Mouse (Mus musculus): ENCODE measurements at regions not wholly inside any gene's neighbourhood (a gene's known extent, or its start where the extent isn't known, plus 50 kb on each side); places are given as distances from the start of the nearest gene placed in this dataset.

GRCm38 (mm10) chr11:19737807-19738206 lies 186.4 kb upstream of the Spred2 start:
- no peak overlapping the region for H3K27ac ChIP-seq (ENCODE audit: insufficient read depth, low read length)

GRCm38 (mm10) chr11:19739527-19740151 lies 184.5 kb upstream of the Spred2 start:
- no peak overlapping the region for H3K27ac ChIP-seq (ENCODE audit: insufficient read depth, low read length)
- no peaks in the 10 kb centered on the region for H3K36me3 ChIP-seq (ENCODE audit: control insufficient read depth, insufficient read depth, low read length, poor library complexity, severe bottlenecking)
- TF ChIP-seq EP300 (IDR thresholded peaks at IDR 0.05; ENCODE audit: insufficient read depth, low read depth, low read length) (no peak), POLR2A (IDR thresholded peaks at IDR 0.05; ENCODE audit: insufficient read depth, low read length) (no peak), CTCF (IDR thresholded peaks at IDR 0.05; ENCODE audit: low read depth, low read length) (no peak)

More at GRCm38 (mm10) chr11:19737807-19738206, 186.4 kb upstream of the Spred2 start:
- no peaks in the 10 kb centered on the region for H3K4me1 ChIP-seq (ENCODE audit: control insufficient read depth, insufficient read depth, low read length)
- H3K36me3 ChIP-seq (ENCODE audit: control insufficient read depth, insufficient read depth, low read length, poor library complexity, severe bottlenecking): no peaks in the 10 kb centered on the region
- no peak for TF ChIP-seq EP300 (IDR thresholded peaks at IDR 0.05; ENCODE audit: insufficient read depth, low read depth, low read length)
- no peak for TF ChIP-seq POLR2A (IDR thresholded peaks at IDR 0.05; ENCODE audit: insufficient read depth, low read length)
- no peaks in the 10 kb centered on the region; the same call in 1 of the 2 replicates for H3K27me3 ChIP-seq (ENCODE audit: control insufficient read depth, insufficient read depth, low read length, poor library complexity, severe bottlenecking)
- no peak overlapping the region for H3K4me3 ChIP-seq (ENCODE audit: low read depth, low read length)
- no peak overlapping the region for H3K9ac ChIP-seq (ENCODE audit: low read depth, poor library complexity, severe bottlenecking)
- peaks cover 4% of the 10 kb centered on the region for H3K9me3 ChIP-seq (replicated peaks; ENCODE audit: control insufficient read depth, insufficient read depth, low read length, poor library complexity, severe bottlenecking)

GRCm38 (mm10) chr11:19740562-19740961 lies 183.6 kb upstream of the Spred2 start:
- TF ChIP-seq CTCF (IDR thresholded peaks at IDR 0.05; ENCODE audit: low read depth, low read length) (no peak), POLR2A (IDR thresholded peaks at IDR 0.05; ENCODE audit: insufficient read depth, low read length) (no peak), EP300 (IDR thresholded peaks at IDR 0.05; ENCODE audit: insufficient read depth, low read depth, low read length) (no peak)
- no peak overlapping the region for H3K27ac ChIP-seq (ENCODE audit: insufficient read depth, low read length)

More at GRCm38 (mm10) chr11:19739527-19740151, 184.5 kb upstream of the Spred2 start:
- Histone ChIP-seq H3K9ac (ENCODE audit: low read depth, poor library complexity, severe bottlenecking) (no peak overlapping the region), H3K4me1 (ENCODE audit: control insufficient read depth, insufficient read depth, low read length) (no peaks in the 10 kb centered on the region), H3K4me3 (ENCODE audit: low read depth, low read length) (no peak overlapping the region), H3K27me3 (ENCODE audit: control insufficient read depth, insufficient read depth, low read length, poor library complexity, severe bottlenecking) (no peaks in the 10 kb centered on the region; the same call in 1 of the 2 replicates), H3K9me3 (replicated peaks; ENCODE audit: control insufficient read depth, insufficient read depth, low read length, poor library complexity, severe bottlenecking) (no peaks in the 10 kb centered on the region)

GRCm38 (mm10) chr11:19747097-19747972 lies 176.8 kb upstream of the Spred2 start:
- TF ChIP-seq EP300 (IDR thresholded peaks at IDR 0.05; ENCODE audit: insufficient read depth, low read depth, low read length) (0 out of 2 replicates have a peak, but pooled peaks have one; percentile 14), CTCF (IDR thresholded peaks at IDR 0.05; ENCODE audit: low read depth, low read length) (no peak)

More at GRCm38 (mm10) chr11:19740562-19740961, 183.6 kb upstream of the Spred2 start:
- H3K4me1 ChIP-seq (ENCODE audit: control insufficient read depth, insufficient read depth, low read length): no peaks in the 10 kb centered on the region
- no peaks in the 10 kb centered on the region; the same call in 1 of the 2 replicates for H3K27me3 ChIP-seq (ENCODE audit: control insufficient read depth, insufficient read depth, low read length, poor library complexity, severe bottlenecking)
- H3K9ac ChIP-seq (ENCODE audit: low read depth, poor library complexity, severe bottlenecking): no peak overlapping the region
- H3K36me3 ChIP-seq (ENCODE audit: control insufficient read depth, insufficient read depth, low read length, poor library complexity, severe bottlenecking): no peaks in the 10 kb centered on the region
- no peaks in the 10 kb centered on the region for H3K9me3 ChIP-seq (replicated peaks; ENCODE audit: control insufficient read depth, insufficient read depth, low read length, poor library complexity, severe bottlenecking)
- no peak overlapping the region for H3K4me3 ChIP-seq (ENCODE audit: low read depth, low read length)

GRCm38 (mm10) chr11:19747973-19748559 lies 176.1 kb upstream of the Spred2 start:
- H3K27ac ChIP-seq (ENCODE audit: insufficient read depth, low read length): no peak overlapping the region
- peaks cover 2% of the 10 kb centered on the region for H3K4me1 ChIP-seq (ENCODE audit: control insufficient read depth, insufficient read depth, low read length)
- H3K9me3 ChIP-seq (replicated peaks; ENCODE audit: control insufficient read depth, insufficient read depth, low read length, poor library complexity, severe bottlenecking): no peaks in the 10 kb centered on the region
- TF ChIP-seq EP300 (IDR thresholded peaks at IDR 0.05; ENCODE audit: insufficient read depth, low read depth, low read length) (no peak), CTCF (IDR thresholded peaks at IDR 0.05; ENCODE audit: low read depth, low read length) (no peak), POLR2A (IDR thresholded peaks at IDR 0.05; ENCODE audit: insufficient read depth, low read length) (no peak)
- no peaks in the 10 kb centered on the region for H3K36me3 ChIP-seq (ENCODE audit: control insufficient read depth, insufficient read depth, low read length, poor library complexity, severe bottlenecking)
- H3K4me3 ChIP-seq (ENCODE audit: low read depth, low read length): no peak overlapping the region
- H3K9ac ChIP-seq (ENCODE audit: low read depth, poor library complexity, severe bottlenecking): no peak overlapping the region
- no peaks in the 10 kb centered on the region for H3K27me3 ChIP-seq (ENCODE audit: control insufficient read depth, insufficient read depth, low read length, poor library complexity, severe bottlenecking)

More at GRCm38 (mm10) chr11:19747097-19747972, 176.8 kb upstream of the Spred2 start:
- Histone ChIP-seq H3K9ac (ENCODE audit: low read depth, poor library complexity, severe bottlenecking) (no peak overlapping the region), H3K27ac (ENCODE audit: insufficient read depth, low read length) (no peak overlapping the region), H3K36me3 (ENCODE audit: control insufficient read depth, insufficient read depth, low read length, poor library complexity, severe bottlenecking) (no peaks in the 10 kb centered on the region), H3K27me3 (ENCODE audit: control insufficient read depth, insufficient read depth, low read length, poor library complexity, severe bottlenecking) (no peaks in the 10 kb centered on the region), H3K9me3 (replicated peaks; ENCODE audit: control insufficient read depth, insufficient read depth, low read length, poor library complexity, severe bottlenecking) (no peaks in the 10 kb centered on the region), H3K4me1 (ENCODE audit: control insufficient read depth, insufficient read depth, low read length) (peaks cover 2% of the 10 kb centered on the region), H3K4me3 (ENCODE audit: low read depth, low read length) (no peak overlapping the region)
